Mouse (Mus musculus) stomach, postnatal 0 days (tissue): ENCODE data around the gene Cnih1. TPM values are rescaled to one million over a fixed set of nuclear protein-coding genes. Genes with fewer than 3 reads are reported as not detected.
A peak's percentile ranks its signal among the peaks of the same experiment; 100 is the strongest.

Source experiments
- ATAC-seq: fragments of 200-750 bp; cut with Nextera tagmentation; 2 replicates; pipeline ENCODE4 v1.8.0; 2017; ENCODE audit not compliant: low FRiP score, low TSS enrichment
- DNase-seq: peaks from one replicate; pipeline ENCODE4 v3.0.0-alpha.2; 2016; ENCODE audit warnings: low spot score
- H3K27ac ChIP-seq: fragments of 300-500 bp; sonication (generic); replicated peaks from 2 replicates; pipeline ENCODE4 v1.5.1; 2014; ENCODE audit warnings: mild to moderate bottlenecking, control low read depth
- H3K27me3 ChIP-seq: fragments of 300-500 bp; sonication (generic); 2 replicates; pipeline ENCODE4 v1.6.1; 2014; ENCODE audit warnings: low read length; ENCODE audit not compliant: control insufficient read depth, insufficient read depth
- H3K36me3 ChIP-seq: fragments of 300-500 bp; sonication (generic); 2 replicates; pipeline ENCODE4 v1.6.1; 2014; ENCODE audit warnings: low read length, mixed read lengths; ENCODE audit not compliant: control insufficient read depth, insufficient read depth
- H3K4me1 ChIP-seq: fragments of 300-500 bp; sonication (generic); replicated peaks from 2 replicates; pipeline ENCODE4 v1.6.1; 2014; ENCODE audit warnings: antibody characterized with exemption; ENCODE audit not compliant: control insufficient read depth, insufficient read depth
- H3K4me2 ChIP-seq: fragments of 300-500 bp; sonication (generic); replicated peaks from 2 replicates; pipeline ENCODE4 v1.6.1; 2014; ENCODE audit warnings: low read depth, mild to moderate bottlenecking, control low read depth, moderate library complexity
- H3K4me3 ChIP-seq: fragments of 300-500 bp; sonication (generic); 2 replicates; pipeline ENCODE4 v1.5.1; 2014; ENCODE audit warnings: low read depth, low read length, control low read depth
- H3K9ac ChIP-seq: fragments of 300-500 bp; sonication (generic); 2 replicates; pipeline ENCODE4 v1.6.1; 2014; ENCODE audit warnings: mild to moderate bottlenecking, low read length, control low read depth, mixed read lengths
- H3K9me3 ChIP-seq: fragments of 300-500 bp; sonication (generic); 2 replicates; pipeline ENCODE4 v1.6.1; 2016; ENCODE audit warnings: low read length; ENCODE audit not compliant: control insufficient read depth
- CTCF ChIP-seq: IDR thresholded peaks from 2 replicates; pipeline ENCODE4 v1.5.1; 2016; ENCODE audit warnings: antibody characterized with exemption, low read depth, mild to moderate bottlenecking, moderate library complexity
- EP300 ChIP-seq: optimal IDR thresholded peaks from 2 replicates; pipeline ENCODE3; 2016; ENCODE audit warnings: antibody characterized with exemption
- WGBS: fragments of 180-500 bp; shearing (Covaris S2); extraction: QIAGEN DNeasy Blood & Tissue Kit; methylation state at CpG from one replicate; pipeline ENCODE4 v1.1.7; 2014; 5-methylcytosine and 5-hydroxymethylcytosine counted together
- polyA plus RNA-seq: library from polyadenylated mRNA; unstranded; fragments of >200 nt; fragmentation: Nextera tagmentation; extraction: Ambion mirVana; gene quantifications from 2 replicates; pipeline ENCODE4 v1.2.1, GENCODE M21; 2015

The Cnih1 gene
- polyA plus RNA-seq, 1 experiment from 2014 or later: 141 TPM

GRCm38 (mm10) chr14:46734761-46735455 is 53.3 kb downstream of the Cnih1 start:
- Histone ChIP-seq H3K36me3 (no peaks in the 10 kb centered on the region), H3K9ac (no peak overlapping the region), H3K4me3 (no peak overlapping the region), H3K4me2 (no peak overlapping the region), H3K27ac (no peak overlapping the region), H3K27me3 (no peaks in the 10 kb centered on the region), H3K4me1 (no peaks in the 10 kb centered on the region), H3K9me3 (no peaks in the 10 kb centered on the region)
- ATAC-seq: no peak
- DNase-seq: no peak
- WGBS: 75% methylated on average over 14 of the region's 14 CpGs
- TF ChIP-seq EP300 (no peak), CTCF (no peak)

DNA sequence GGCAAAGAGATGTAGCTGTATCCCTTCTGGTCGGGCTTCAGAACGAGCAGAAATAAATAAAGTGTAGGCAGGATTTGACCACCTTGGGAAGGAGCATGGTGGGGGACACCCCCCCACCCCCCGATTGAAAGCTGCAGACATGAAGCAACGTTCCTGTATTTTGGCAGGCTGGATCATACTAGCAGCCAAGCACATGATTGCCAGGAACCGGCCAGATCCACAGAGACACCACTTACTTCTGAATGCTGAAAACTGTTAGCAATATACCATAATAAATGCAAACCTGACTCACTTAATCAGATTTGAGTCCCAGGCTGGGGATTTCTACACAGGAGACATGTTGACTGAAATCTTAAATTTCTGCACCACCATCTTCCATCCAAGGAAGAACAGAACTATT is 53.9 kb downstream of the Cnih1 start:
- Histone ChIP-seq H3K4me2 (no peak overlapping the region), H3K36me3 (no peaks in the 10 kb centered on the region), H3K27me3 (no peaks in the 10 kb centered on the region), H3K9ac (no peak overlapping the region), H3K9me3 (no peaks in the 10 kb centered on the region), H3K4me1 (no peaks in the 10 kb centered on the region), H3K27ac (no peak overlapping the region), H3K4me3 (no peak overlapping the region)
- DNase-seq (no peak), ATAC-seq (no peak)
- TF ChIP-seq EP300 (no peak), CTCF (no peak)
- 53% methylated on average over 5 of the region's 5 CpGs for WGBS

DNA sequence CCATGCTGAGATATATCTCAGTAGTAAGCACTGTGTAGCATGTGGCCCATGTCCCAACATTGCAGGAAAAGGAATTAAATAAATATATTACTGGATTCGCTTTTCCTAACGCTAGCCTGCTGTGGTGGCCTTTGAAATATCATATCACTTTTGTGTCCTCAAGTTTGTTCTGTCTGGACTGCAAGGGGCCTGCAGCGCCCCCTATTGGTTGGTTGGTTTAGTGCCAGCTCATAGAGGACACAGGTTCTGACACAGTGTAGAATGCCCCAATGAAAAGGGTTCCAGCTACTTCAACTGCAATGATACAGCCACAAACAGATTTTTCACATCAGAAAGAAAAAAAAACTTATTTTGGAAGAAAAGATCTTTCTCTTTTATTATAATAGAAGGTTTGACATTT is 62.5 kb downstream of the Cnih1 start:
- ATAC-seq: no peak
- peak; percentile 23 for DNase-seq
- Histone ChIP-seq H3K4me3 (no peak overlapping the region), H3K27ac (no peak overlapping the region), H3K9me3 (no peaks in the 10 kb centered on the region), H3K27me3 (no peaks in the 10 kb centered on the region), H3K4me1 (no peaks in the 10 kb centered on the region), H3K4me2 (no peak overlapping the region), H3K9ac (no peak overlapping the region), H3K36me3 (no peaks in the 10 kb centered on the region)
- TF ChIP-seq EP300 (no peak), CTCF (peak; percentile 62)
- WGBS: 42% methylated on average over 3 of the region's 3 CpGs

Other genes starting within 250 kb of the Cnih1 start
- 25.0 and 30.3 TPM in 2 replicates for gene Cdkn3, start 27.9 kb downstream of the Cnih1 start, polyA plus RNA-seq
- gene Gmfb, start 33.8 kb upstream of the Cnih1 start, polyA plus RNA-seq: 38.4 and 40.4 TPM in 2 replicates
- 28.6 and 28.7 TPM in 2 replicates for gene Cgrrf1, start 43.7 kb upstream of the Cnih1 start, polyA plus RNA-seq
- gene Samd4, start 94.4 kb upstream of the Cnih1 start, polyA plus RNA-seq: 3.4 and 4.1 TPM in 2 replicates